Comparison of ENCODE assay signal across 8 mouse cellular contexts in the genomic region with DNA sequence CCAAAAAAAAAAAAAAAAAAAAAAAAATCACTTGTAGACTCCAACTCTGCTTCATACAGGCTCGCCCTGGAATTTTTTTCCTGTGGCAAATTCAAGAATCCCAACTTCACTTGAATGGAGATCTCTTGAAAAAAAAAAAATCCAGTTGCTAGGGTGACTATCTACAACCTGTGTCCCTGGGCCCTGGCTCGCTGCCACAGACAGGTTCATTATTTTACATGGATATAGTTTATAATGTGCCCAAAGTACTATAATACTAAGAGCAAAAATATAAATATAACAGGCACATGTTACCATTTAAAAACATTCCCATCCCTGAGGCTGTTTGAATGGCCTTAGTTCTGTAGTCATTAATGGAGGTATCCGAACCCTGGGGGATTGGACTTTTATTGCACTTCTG. TPM values are rescaled to one million over a fixed set of nuclear protein-coding genes. Genes with fewer than 3 reads are reported as not detected.
DNase-seq lines count a peak whose midpoint lies in the region; ATAC-seq and TF ChIP-seq lines count a peak whose summit lies in the region.

No protein-coding gene starts in this region.

- ATAC-seq in heart, embryonic 14.5 days (ENCODE audit: insufficient number of reproducible peaks, insufficient read depth, low FRiP score, low read depth): no peak
- no peak for ATAC-seq in heart, postnatal 0 days (ENCODE audit: insufficient read depth, low read depth)
- no peak for ATAC-seq in liver, postnatal 0 days

- peak overlapping the region; percentile 80 for H3K4me2 ChIP-seq in heart, embryonic 14.5 days (ENCODE audit: low read length)
- H3K4me2 ChIP-seq in heart, postnatal 0 days (ENCODE audit: low read depth, low read length): peak overlapping the region; percentile 87
- peak overlapping the region; percentile 87 for H3K4me2 ChIP-seq in liver, postnatal 0 days (ENCODE audit: low read depth, low read length)

- TF ChIP-seq POLR2A in bone marrow, adult 2 months (IDR thresholded peaks at IDR 0.05; ENCODE audit: borderline replicate concordance, control insufficient read depth, low read depth, low read length): no peak

- no peak overlapping the region; a peak in 1 of 4 replicates for H3K27ac ChIP-seq in heart, embryonic 14.5 days (replicated peaks in 1 of 2; ENCODE audit: control insufficient read depth in 1 of 2, insufficient read depth in 1 of 2, low read depth in 2 of 2, low read length in 2 of 2)
- H3K27ac ChIP-seq in bone marrow, adult 2 months (ENCODE audit: control insufficient read depth, insufficient read depth, low read depth, low read length, poor library complexity): no peak overlapping the region
- H3K27ac ChIP-seq in heart, postnatal 0 days (ENCODE audit: low read depth): 0 out of 2 replicates have a peak overlapping the region, but pooled peaks have one; percentile 9
- H3K27ac ChIP-seq in liver, postnatal 0 days (ENCODE audit: low read depth): no peak overlapping the region

- no peak for TF ChIP-seq CTCF in bone marrow, adult 2 months (IDR thresholded peaks at IDR 0.05; ENCODE audit: control insufficient read depth, insufficient read depth, low read length)
- TF ChIP-seq CTCF in heart, postnatal 0 days (IDR thresholded peaks at IDR 0.05; ENCODE audit: low read depth): no peak
- no peak for TF ChIP-seq CTCF in liver, postnatal 0 days (IDR thresholded peaks at IDR 0.05; ENCODE audit: low read depth)

- H3K9me3 ChIP-seq in heart, embryonic 14.5 days (ENCODE audit: control insufficient read depth, low read length): no peaks in the 10 kb centered on the region
- H3K9me3 ChIP-seq in heart, postnatal 0 days (replicated peaks; ENCODE audit: control insufficient read depth, low read length): 0 out of 2 replicates have a peak, but pooled peaks cover 2% of the 10 kb centered on the region
- no peaks in the 10 kb centered on the region for H3K9me3 ChIP-seq in liver, postnatal 0 days (ENCODE audit: low read length)

- 0 out of 2 replicates have a peak, but pooled peaks cover 3% of the 10 kb centered on the region for H3K36me3 ChIP-seq in heart, embryonic 14.5 days (ENCODE audit: control insufficient read depth, insufficient read depth, low read length)
- H3K36me3 ChIP-seq in heart, postnatal 0 days (replicated peaks; ENCODE audit: control insufficient read depth, insufficient read depth, low read length): no peaks in the 10 kb centered on the region
- no peaks in the 10 kb centered on the region for H3K36me3 ChIP-seq in liver, postnatal 0 days (replicated peaks; ENCODE audit: insufficient read depth, low read length)

- H3K4me3 ChIP-seq in heart, embryonic 14.5 days (ENCODE audit: control insufficient read depth in 1 of 2, insufficient read depth in 1 of 2, low read depth in 1 of 2, low read length in 2 of 2): peak overlapping the region; percentile 79 to 81
- H3K4me3 ChIP-seq in bone marrow, adult 2 months (replicated peaks; ENCODE audit: control insufficient read depth, low read depth, low read length): peak overlapping the region; percentile 46
- peak overlapping the region; percentile 75 for H3K4me3 ChIP-seq in heart, postnatal 0 days (ENCODE audit: low read depth, low read length)
- H3K4me3 ChIP-seq in liver, postnatal 0 days (ENCODE audit: low read depth, low read length): peak overlapping the region; percentile 68

- no peak for TF ChIP-seq EP300 in heart, postnatal 0 days (IDR thresholded peaks at IDR 0.05; ENCODE audit: low read depth)
- TF ChIP-seq EP300 in liver, postnatal 0 days (IDR thresholded peaks at IDR 0.05; ENCODE audit: low read depth): no peak

- 36% methylated on average over 3 of the region's 3 CpGs for WGBS in heart, embryonic 14.5 days
- WGBS in bone marrow, adult 2 months: 71% methylated on average over 3 of the region's 3 CpGs
- WGBS in heart, postnatal 0 days: 40% methylated on average over 3 of the region's 3 CpGs
- WGBS in liver, postnatal 0 days (ENCODE audit: insufficient replicate concordance): 61% methylated on average over 3 of the region's 3 CpGs

- H3K27me3 ChIP-seq in heart, embryonic 14.5 days (ENCODE audit: control insufficient read depth, insufficient read depth, low read length): no peaks in the 10 kb centered on the region
- H3K27me3 ChIP-seq in heart, postnatal 0 days (ENCODE audit: control insufficient read depth, insufficient read depth, low read length): no peaks in the 10 kb centered on the region
- no peaks in the 10 kb centered on the region for H3K27me3 ChIP-seq in liver, postnatal 0 days (ENCODE audit: insufficient read depth, low read length)

- peaks cover 0 to 6% of the 10 kb centered on the region in 2 experiments; a peak in 1 of 4 replicates for H3K4me1 ChIP-seq in heart, embryonic 14.5 days (ENCODE audit: control insufficient read depth in 2 of 2, insufficient read depth in 2 of 2, low read length in 2 of 2)
- no peaks in the 10 kb centered on the region; the same call in 1 of the 2 replicates for H3K4me1 ChIP-seq in bone marrow, adult 2 months (ENCODE audit: control insufficient read depth, insufficient read depth, low read length)
- H3K4me1 ChIP-seq in heart, postnatal 0 days (ENCODE audit: control insufficient read depth, insufficient read depth): no peaks in the 10 kb centered on the region
- H3K4me1 ChIP-seq in liver, postnatal 0 days (ENCODE audit: insufficient read depth): peaks cover 8% of the 10 kb centered on the region

- DNase-seq in heart, postnatal 10 days: no peak
- no peak for DNase-seq in heart, postnatal 0 days (ENCODE audit: low spot score)
- DNase-seq in liver, postnatal 0 days: no peak
- no peak for DNase-seq in layer of hippocampus, adult 18-20 months (ENCODE audit: low spot score in 2 of 2)
- DNase-seq in layer of hippocampus, adult 9-10 months (ENCODE audit: low spot score): no peak
- no peak for DNase-seq in frontal cortex, postnatal 25 days (ENCODE audit: low spot score in 2 of 2)

- H3K9ac ChIP-seq in heart, embryonic 14.5 days (ENCODE audit: low read length): peak overlapping the region; percentile 41; the same call in 1 of the 2 replicates
- H3K9ac ChIP-seq in heart, postnatal 0 days (replicated peaks; ENCODE audit: low read depth, low read length): no peak overlapping the region
- no peak overlapping the region for H3K9ac ChIP-seq in liver, postnatal 0 days (replicated peaks)

- intact Hi-C loops in heart, postnatal 10 days (cut with DNase I): no loop called here

RNA-seq across cellular contexts. Expression of a gene that starts 0.6 kb away (rescaled TPM):
- polyA plus RNA-seq in heart, embryonic 14.5 days (2014; fragmentation: Nextera tagmentation; extraction: Ambion mirVana): 7.3 and 7.4 TPM in 2 replicates
- 1 to 10 TPM; 3.5 to 3.9 TPM for total RNA-seq in heart, postnatal 10 days (2021)
- 1.0 and 1.4 TPM in 2 replicates for polyA plus RNA-seq in bone marrow, adult 2 months (2011; ENCODE audit: insufficient read depth, insufficient read length, low replicate concordance, missing spikeins)
- 1.4 and 1.6 TPM in 2 replicates for total RNA-seq in heart, postnatal 0 days (2014; rRNA removed; ENCODE audit: low replicate concordance)
- polyA plus RNA-seq in heart, postnatal 0 days (2015; fragmentation: Nextera tagmentation; extraction: Ambion mirVana): 3.4 and 3.7 TPM in 2 replicates
- 1.9 TPM in 2 replicates for polyA plus RNA-seq in liver, postnatal 0 days (2015; fragmentation: Nextera tagmentation; extraction: Ambion mirVana)
- 10 to 100 TPM; 29.7 to 32.2 TPM for total RNA-seq in layer of hippocampus, adult 18-20 months (2021)
